Mouse (Mus musculus) layer of hippocampus, adult 8-10 months (tissue): ENCODE measurements around the gene Ms4a6b. TPM values are rescaled to one million over a fixed set of nuclear protein-coding genes. Genes with fewer than 3 reads are reported as not detected.
"Not testable (repeated sequence)": the region's sequence is repeated elsewhere in the genome, so short reads cannot be mapped to it uniquely, and the experiment has no call there.

ENCODE experiments used
- DNase-seq, 2 experiments: peaks; one replicate each; pipeline ENCODE4 v3.0.0; 2022; ENCODE audit warnings: low spot score in 2 of 2
- total RNA-seq, 4 experiments: library from RNA; stranded (reverse); gene quantifications; 2 replicates each; pipeline ENCODE4 v1.2.4; 2022

Gene Ms4a6b
- total RNA-seq, 4 experiments from 2014 or later: 0.94 to 3.3 (median 2.2) TPM

GRCm38 (mm10) chr19:11533421-11533820 lies 17.1 kb downstream of the Ms4a6b start:
- DNase-seq: no peak

GRCm38 (mm10) chr19:11533888-11534445 lies 17.7 kb downstream of the Ms4a6b start:
- peak; percentile 14 to 21 for DNase-seq

GRCm38 (mm10) chr19:11536593-11536992 lies 20.3 kb downstream of the Ms4a6b start, which contains the start of gene Ms4a4d:
TSS of gene Ms4a4d (plus strand) at chr19:11536801.
- DNase-seq: no peak

- DNase-seq: no peak
Observed at GRCm38 (mm10) chr19:11537336-11537735, 21.0 kb downstream of the Ms4a6b start.

- DNase-seq: not testable (repeated sequence)
Observed at GRCm38 (mm10) chr19:11540166-11540821, 24.0 kb downstream of the Ms4a6b start.

GRCm38 (mm10) chr19:11544383-11544782 lies 28.1 kb downstream of the Ms4a6b start:
- not testable (repeated sequence) for DNase-seq

- no peak for DNase-seq
Observed at GRCm38 (mm10) chr19:11547911-11548310, 31.6 kb downstream of the Ms4a6b start.

GRCm38 (mm10) chr19:11554726-11555125 lies 38.4 kb downstream of the Ms4a6b start:
- no peak for DNase-seq

GRCm38 (mm10) chr19:11559560-11559959 lies 43.2 kb downstream of the Ms4a6b start:
- DNase-seq: not testable (repeated sequence)

GRCm38 (mm10) chr19:11574965-11575364 lies 58.7 kb downstream of the Ms4a6b start:
- DNase-seq: no peak

Other genes starting within 250 kb of the Ms4a6b start
- not detected for gene Ms4a5, start 232.6 kb upstream of the Ms4a6b start, total RNA-seq
- under 1 TPM in 1 of 4 experiments, not detected in 3; 0.10 TPM for gene Ms4a14, start 202.1 kb upstream of the Ms4a6b start, total RNA-seq
- gene Ms4a7, start 180.4 kb upstream of the Ms4a6b start, total RNA-seq: under 1 TPM in 2 of 4 experiments, not detected in 2; 0.18 to 0.50 TPM
- gene Ms4a4a, start 141.0 kb upstream of the Ms4a6b start, total RNA-seq: 1 to 10 TPM in 1 of 4 experiments, under 1 TPM in 3; 0.47 to 1.1 (median 0.67) TPM
- gene Ms4a4c, start 111.7 kb upstream of the Ms4a6b start, total RNA-seq: under 1 TPM in 1 of 4 experiments, not detected in 3; 0.82 TPM
- under 1 TPM in 1 of 4 experiments, not detected in 3; 0.66 TPM for gene Ms4a4b, start 73.0 kb upstream of the Ms4a6b start, total RNA-seq
- gene Ms4a6c, start 47.1 kb upstream of the Ms4a6b start, total RNA-seq: 1 to 10 TPM in 3 of 4 experiments, under 1 TPM in 1; 0.76 to 5.8 (median 2.8) TPM
- gene Gm8369, start 30.6 kb upstream of the Ms4a6b start, total RNA-seq: under 1 TPM; 0.21 to 0.72 (median 0.54) TPM
- not detected for gene Ms4a4d, start 20.3 kb downstream of the Ms4a6b start, total RNA-seq
- 1 to 10 TPM; 1.7 to 4.7 (median 2.7) TPM for gene Ms4a6d, start 88.3 kb downstream of the Ms4a6b start, total RNA-seq
- gene Ms4a2, start 107.2 kb downstream of the Ms4a6b start, total RNA-seq: not detected
- under 1 TPM in 1 of 4 experiments, not detected in 3; 0.40 TPM for gene Ms4a3, start 124.3 kb downstream of the Ms4a6b start, total RNA-seq
- not detected for gene Oosp2, start 144.0 kb downstream of the Ms4a6b start, total RNA-seq
- not detected for gene Oosp1, start 174.6 kb downstream of the Ms4a6b start, total RNA-seq
- gene Oosp3, start 180.5 kb downstream of the Ms4a6b start, total RNA-seq: not detected
- gene Gif, start 231.0 kb downstream of the Ms4a6b start, total RNA-seq: not detected